Mouse (Mus musculus): ENCODE data around the gene Prr15l. TPM values are rescaled to one million over a fixed set of nuclear protein-coding genes. Genes with fewer than 3 reads are reported as not detected.

Prr15l gene
- polyA plus RNA-seq, 1 experiment from 2014 or later: 38.7 TPM

GRCm38 (mm10) chr11:96973426-96973964 lies 45.6 kb downstream of the Prr15l start:
- H3K27ac ChIP-seq: 0 out of 2 replicates have a peak overlapping the region, but pooled peaks have one; percentile 4
- H3K4me2 ChIP-seq: no peak overlapping the region
- 88% methylated on average over 5 of the region's 5 CpGs for WGBS
- no peak for ATAC-seq (replicated peaks; ENCODE audit: low FRiP score)
- H3K9me3 ChIP-seq (replicated peaks): no peaks in the 10 kb centered on the region
- no peak overlapping the region for H3K9ac ChIP-seq
- H3K4me1 ChIP-seq: peaks cover 54% of the 10 kb centered on the region
- no peaks in the 10 kb centered on the region for H3K27me3 ChIP-seq
- no peak overlapping the region for H3K4me3 ChIP-seq (replicated peaks)
- H3K36me3 ChIP-seq: no peaks in the 10 kb centered on the region

GRCm38 (mm10) chr11:96974813-96975212 lies 46.9 kb downstream of the Prr15l start:
- no peaks in the 10 kb centered on the region for H3K9me3 ChIP-seq (replicated peaks)
- H3K4me3 ChIP-seq (replicated peaks): no peak overlapping the region
- no peaks in the 10 kb centered on the region for H3K27me3 ChIP-seq
- no peak overlapping the region for H3K4me2 ChIP-seq
- peaks cover 43% of the 10 kb centered on the region for H3K4me1 ChIP-seq
- no peak overlapping the region for H3K9ac ChIP-seq
- 82% methylated on average over 5 of the region's 5 CpGs for WGBS
- H3K27ac ChIP-seq: 0 out of 2 replicates have a peak overlapping the region, but pooled peaks have one; percentile 11
- H3K36me3 ChIP-seq: no peaks in the 10 kb centered on the region
- no peak for ATAC-seq (replicated peaks; ENCODE audit: low FRiP score)

GRCm38 (mm10) chr11:96975511-96976378 lies 47.8 kb downstream of the Prr15l start:
- Histone ChIP-seq H3K27ac (peak overlapping the region; percentile 97), H3K27me3 (no peaks in the 10 kb centered on the region), H3K36me3 (no peaks in the 10 kb centered on the region), H3K4me1 (peaks cover 38% of the 10 kb centered on the region), H3K4me2 (peak overlapping the region; percentile 74), H3K4me3 (replicated peaks) (peak overlapping the region; percentile 94), H3K9ac (peak overlapping the region; percentile 95; the same call in 1 of the 2 replicates), H3K9me3 (replicated peaks) (no peaks in the 10 kb centered on the region)
- no peak for ATAC-seq (replicated peaks; ENCODE audit: low FRiP score)
- WGBS: 69% methylated on average over 10 of the region's 10 CpGs

GRCm38 (mm10) chr11:96976379-96976687 lies 48.4 kb downstream of the Prr15l start:
- H3K36me3 ChIP-seq: no peaks in the 10 kb centered on the region
- no peak for ATAC-seq (replicated peaks; ENCODE audit: low FRiP score)
- no peaks in the 10 kb centered on the region for H3K27me3 ChIP-seq
- peaks cover 38% of the 10 kb centered on the region for H3K4me1 ChIP-seq
- H3K4me3 ChIP-seq (replicated peaks): peak overlapping the region; percentile 94
- no peaks in the 10 kb centered on the region for H3K9me3 ChIP-seq (replicated peaks)
- peak overlapping the region; percentile 74 for H3K4me2 ChIP-seq
- H3K27ac ChIP-seq: peak overlapping the region; percentile 97
- 46% methylated on average over 3 of the region's 3 CpGs for WGBS
- peak overlapping the region; percentile 95 for H3K9ac ChIP-seq

- under 1% methylated on average over 44 of the region's 50 CpGs for WGBS
- H3K4me3 ChIP-seq (replicated peaks): peak overlapping the region; percentile 94
- H3K27ac ChIP-seq: peak overlapping the region; percentile 97
- H3K9me3 ChIP-seq (replicated peaks): no peaks in the 10 kb centered on the region
- peaks cover 39% of the 10 kb centered on the region for H3K4me1 ChIP-seq
- H3K9ac ChIP-seq: peak overlapping the region; percentile 95
- H3K27me3 ChIP-seq: no peaks in the 10 kb centered on the region
- H3K4me2 ChIP-seq: peak overlapping the region; percentile 74
- ATAC-seq (replicated peaks; ENCODE audit: low FRiP score): peak; percentile 75
- H3K36me3 ChIP-seq: no peaks in the 10 kb centered on the region
Measured at GRCm38 (mm10) chr11:96976911-96977591, 49.1 kb downstream of the Prr15l start.

- peak overlapping the region; percentile 97 for H3K27ac ChIP-seq
- H3K4me1 ChIP-seq: peaks cover 44% of the 10 kb centered on the region
- under 1% methylated on average over 45 of the region's 45 CpGs for WGBS
- H3K4me3 ChIP-seq (replicated peaks): peak overlapping the region; percentile 94
- no peaks in the 10 kb centered on the region for H3K27me3 ChIP-seq
- no peaks in the 10 kb centered on the region for H3K9me3 ChIP-seq (replicated peaks)
- peak; percentile 97 for ATAC-seq (replicated peaks; ENCODE audit: low FRiP score)
- H3K36me3 ChIP-seq: no peaks in the 10 kb centered on the region
- peak overlapping the region; percentile 79 for H3K4me2 ChIP-seq
- H3K9ac ChIP-seq: peak overlapping the region; percentile 95
Measured at GRCm38 (mm10) chr11:96977606-96978400, 49.9 kb downstream of the Prr15l start.

GRCm38 (mm10) chr11:96978401-96979246 lies 50.7 kb downstream of the Prr15l start:
- WGBS: 25% methylated on average over 17 of the region's 17 CpGs
- no peaks in the 10 kb centered on the region for H3K9me3 ChIP-seq (replicated peaks)
- peaks cover 4% of the 10 kb centered on the region for H3K27me3 ChIP-seq
- H3K4me1 ChIP-seq: peaks cover 39% of the 10 kb centered on the region
- peak overlapping the region; percentile 94 for H3K4me3 ChIP-seq (replicated peaks)
- peak overlapping the region; percentile 93 for H3K27ac ChIP-seq
- H3K9ac ChIP-seq: peak overlapping the region; percentile 77
- no peaks in the 10 kb centered on the region for H3K36me3 ChIP-seq
- H3K4me2 ChIP-seq: peak overlapping the region; percentile 79
- no peak for ATAC-seq (replicated peaks; ENCODE audit: low FRiP score)

GRCm38 (mm10) chr11:96979329-96979728 lies 51.4 kb downstream of the Prr15l start:
- Histone ChIP-seq H3K9me3 (replicated peaks) (no peaks in the 10 kb centered on the region), H3K4me2 (no peak overlapping the region), H3K4me1 (peaks cover 34% of the 10 kb centered on the region), H3K4me3 (replicated peaks) (no peak overlapping the region), H3K27me3 (peaks cover 11% of the 10 kb centered on the region), H3K9ac (no peak overlapping the region), H3K36me3 (no peaks in the 10 kb centered on the region), H3K27ac (no peak overlapping the region)
- WGBS: 80% methylated on average over 7 of the region's 7 CpGs
- no peak for ATAC-seq (replicated peaks; ENCODE audit: low FRiP score)

- no peak overlapping the region for H3K4me2 ChIP-seq
- H3K27me3 ChIP-seq: peaks cover 18% of the 10 kb centered on the region
- 80% methylated on average over 5 of the region's 5 CpGs for WGBS
- no peak overlapping the region for H3K27ac ChIP-seq
- H3K4me1 ChIP-seq: peaks cover 33% of the 10 kb centered on the region
- H3K4me3 ChIP-seq (replicated peaks): no peak overlapping the region
- no peak overlapping the region for H3K9ac ChIP-seq
- H3K36me3 ChIP-seq: no peaks in the 10 kb centered on the region
- no peak for ATAC-seq (replicated peaks; ENCODE audit: low FRiP score)
- no peaks in the 10 kb centered on the region for H3K9me3 ChIP-seq (replicated peaks)
Measured at GRCm38 (mm10) chr11:96980021-96980420, 52.1 kb downstream of the Prr15l start.

GRCm38 (mm10) chr11:96981461-96981860 lies 53.6 kb downstream of the Prr15l start:
- 69% methylated on average over 15 of the region's 15 CpGs for WGBS
- Histone ChIP-seq H3K4me3 (replicated peaks) (no peak overlapping the region), H3K9ac (no peak overlapping the region), H3K36me3 (no peaks in the 10 kb centered on the region), H3K27ac (no peak overlapping the region), H3K27me3 (peaks cover 27% of the 10 kb centered on the region), H3K9me3 (replicated peaks) (no peaks in the 10 kb centered on the region), H3K4me1 (peaks cover 28% of the 10 kb centered on the region), H3K4me2 (no peak overlapping the region)
- no peak for ATAC-seq (replicated peaks; ENCODE audit: low FRiP score)

GRCm38 (mm10) chr11:96982355-96982754 lies 54.5 kb downstream of the Prr15l start:
- Histone ChIP-seq H3K9ac (no peak overlapping the region), H3K9me3 (replicated peaks) (no peaks in the 10 kb centered on the region), H3K27me3 (peaks cover 28% of the 10 kb centered on the region), H3K4me3 (replicated peaks) (no peak overlapping the region), H3K4me2 (peak overlapping the region; percentile 37; the same call in 1 of the 2 replicates), H3K4me1 (peaks cover 31% of the 10 kb centered on the region), H3K27ac (no peak overlapping the region), H3K36me3 (no peaks in the 10 kb centered on the region)
- ATAC-seq (replicated peaks; ENCODE audit: low FRiP score): no peak
- WGBS: 2% methylated on average over 7 of the region's 7 CpGs

All from kidney, embryonic 15.5 days (tissue).